Mouse (Mus musculus) thymus, postnatal 0 days (tissue): ENCODE data around the gene Tacr3. TPM values are rescaled to one million over a fixed set of nuclear protein-coding genes. Genes with fewer than 3 reads are reported as not detected.

Experiments used
- DNase-seq: peaks from one replicate; pipeline ENCODE4 v3.0.0-alpha.2; 2015; ENCODE audit warnings: low spot score
- polyA plus RNA-seq: library from polyadenylated mRNA; unstranded; fragments of >200 nt; fragmentation: Nextera tagmentation; extraction: Ambion mirVana; gene quantifications from 2 replicates; pipeline ENCODE4 v1.2.1, GENCODE M21; 2015

Tacr3 gene
- 0.10 TPM in 1 of 2 replicates, not detected in the other for polyA plus RNA-seq

GRCm38 (mm10) chr3:134828875-134829530 lies at the start of gene Tacr3:
Gene Tacr3, plus strand, starts transcription at chr3:134829007.
- no peak for DNase-seq

GRCm38 (mm10) chr3:134828492-134828874 lies 324 bp upstream of the Tacr3 start:
- DNase-seq, result no peak

DNA sequence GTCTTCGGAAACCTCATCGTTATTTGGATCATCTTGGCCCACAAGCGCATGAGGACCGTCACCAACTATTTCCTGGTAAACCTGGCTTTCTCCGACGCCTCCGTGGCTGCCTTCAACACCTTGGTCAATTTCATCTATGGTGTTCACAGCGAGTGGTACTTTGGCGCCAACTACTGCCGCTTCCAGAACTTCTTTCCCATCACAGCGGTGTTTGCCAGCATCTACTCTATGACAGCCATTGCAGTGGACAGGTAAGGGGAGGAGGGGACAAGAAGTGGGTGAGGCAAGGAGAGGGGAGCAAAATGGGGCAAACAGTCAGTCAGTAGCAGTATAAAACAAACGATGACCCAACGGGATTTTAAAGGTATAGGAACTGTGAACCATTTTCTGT lies 719 bp downstream of the Tacr3 start:
- no peak for DNase-seq

GRCm38 (mm10) chr3:134851342-134851741 lies 22.5 kb downstream of the Tacr3 start:
- no peak for DNase-seq

GRCm38 (mm10) chr3:134877701-134878100 lies 48.9 kb downstream of the Tacr3 start:
- no peak for DNase-seq

- DNase-seq, result no peak
Measured at GRCm38 (mm10) chr3:134895831-134896230, 67.0 kb downstream of the Tacr3 start.

- DNase-seq, result no peak
Measured at GRCm38 (mm10) chr3:134908890-134909289, 80.1 kb downstream of the Tacr3 start.

DNA sequence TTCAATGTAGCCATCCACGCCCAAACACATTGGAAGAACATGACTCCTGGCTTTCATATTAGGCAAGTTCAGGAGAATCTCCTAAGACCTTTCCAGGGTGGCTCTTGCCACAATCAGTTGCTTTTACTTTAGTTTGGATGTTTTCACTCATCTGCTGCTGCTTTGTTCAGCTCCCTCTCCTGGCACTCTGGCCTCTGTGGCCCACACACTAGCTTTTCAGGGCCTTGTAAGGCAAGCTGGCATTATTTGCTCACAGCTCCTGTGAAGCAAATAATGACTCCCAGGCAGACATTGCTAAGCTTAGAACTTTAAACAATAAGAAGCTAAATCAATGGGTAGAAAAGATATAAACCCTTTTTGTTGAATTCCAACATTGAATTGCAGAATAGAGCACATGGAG lies 105.9 kb downstream of the Tacr3 start:
- DNase-seq, result no peak

GRCm38 (mm10) chr3:134935461-134935860 lies 106.7 kb downstream of the Tacr3 start:
- no peak for DNase-seq

DNA sequence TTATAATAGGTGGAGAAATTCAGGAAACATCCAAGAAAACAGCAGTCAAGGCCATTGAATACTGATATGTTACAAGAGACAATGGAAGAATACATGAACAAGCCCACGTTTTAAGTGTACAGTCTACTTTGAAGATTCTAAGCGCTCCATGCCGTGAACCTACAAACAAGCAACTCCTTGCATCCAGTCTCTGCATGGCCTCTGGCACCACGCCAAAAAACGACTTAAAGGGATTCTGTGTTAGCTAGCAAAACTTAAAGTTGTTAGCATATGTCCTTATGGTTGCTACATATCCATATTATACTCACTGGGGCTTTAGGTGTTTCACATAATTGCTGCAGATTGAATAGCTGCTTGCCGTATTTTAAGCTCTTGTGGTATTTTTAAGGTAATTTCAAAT lies 134.7 kb downstream of the Tacr3 start:
- no peak for DNase-seq

DNA sequence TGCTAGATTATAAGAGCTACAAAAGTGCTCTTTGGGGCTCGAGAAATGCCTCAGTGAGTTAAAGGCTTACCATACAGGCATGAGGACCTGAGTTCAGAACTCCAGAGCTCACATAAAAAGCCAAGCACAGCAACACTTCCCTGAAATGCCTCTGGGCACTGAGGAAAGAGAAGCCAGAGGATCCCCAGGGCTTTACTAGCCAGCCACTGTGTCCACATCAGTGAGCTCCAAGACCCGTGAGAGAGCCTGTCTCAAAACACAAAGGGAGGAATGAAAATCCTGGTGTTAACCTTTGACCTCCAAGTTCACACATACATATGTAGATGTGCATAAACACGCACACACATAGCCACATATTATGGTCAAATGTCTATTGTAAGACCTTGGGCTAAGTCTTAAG lies 150.1 kb downstream of the Tacr3 start:
- DNase-seq, result no peak

GRCm38 (mm10) chr3:134980140-134980539 lies 151.3 kb downstream of the Tacr3 start:
- DNase-seq, result no peak
